Mouse (Mus musculus) CD8-positive naive resting alpha-beta T cell, adult 57 days (primary cell): ENCODE results near the gene Zfp414. TPM values are rescaled to one million over a fixed set of nuclear protein-coding genes. Genes with fewer than 3 reads are reported as not detected.

Source experiments
- total RNA-seq: library from RNA; stranded (reverse); gene quantifications from one replicate; pipeline ENCODE4 v1.2.4, GENCODE M21; 2023

Zfp414 gene
- total RNA-seq, result 42.9 TPM

GRCm38 (mm10) chr17:33628621-33629486 is at the start of gene Zfp414:
Zfp414 (plus strand) TSS chr17:33629090.

GRCm38 (mm10) chr17:33637516-33638276 is 8.8 kb downstream of the Zfp414 start, which contains the start of gene Pram1:
Pram1 (plus strand) TSS chr17:33638056.

Other genes with a start within 250 kb of the Zfp414 start
- 9.3 TPM for gene Zfp101, start 234.4 kb upstream of the Zfp414 start, total RNA-seq
- not detected for gene Actl9, start 196.2 kb upstream of the Zfp414 start, total RNA-seq
- 182 TPM for gene Adamts10, start 104.9 kb upstream of the Zfp414 start, total RNA-seq
- gene Myo1f, start 73.4 kb upstream of the Zfp414 start, total RNA-seq, result 34.1 TPM
- gene Pram1, start 9.0 kb downstream of the Zfp414 start, total RNA-seq, result 3.3 TPM
- 322 TPM for gene Hnrnpm, start 57.8 kb downstream of the Zfp414 start, total RNA-seq
- gene March2, start 89.6 kb downstream of the Zfp414 start, total RNA-seq, result 58.7 TPM
- gene Rab11b, start 131.4 kb downstream of the Zfp414 start, total RNA-seq, result 192 TPM
- 1.4 TPM for gene Angptl4, start 152.7 kb downstream of the Zfp414 start, total RNA-seq
- 3.1 TPM for gene Kank3, start 181.4 kb downstream of the Zfp414 start, total RNA-seq
- 5,360 TPM for gene Rps28, start 195.5 kb downstream of the Zfp414 start, total RNA-seq
- gene Ndufa7, start 195.5 kb downstream of the Zfp414 start, total RNA-seq, result 138 TPM
- 9.8 TPM for gene Cd320, start 214.0 kb downstream of the Zfp414 start, total RNA-seq
- not detected for gene Gm7029, start 244.7 kb downstream of the Zfp414 start, total RNA-seq